Mouse (Mus musculus) heart, embryonic 12.5 days (tissue): ENCODE measurements at regions not wholly inside any gene's neighbourhood (a gene's known extent, or its start where the extent isn't known, plus 50 kb on each side); places are given as distances from the start of the nearest gene placed in this dataset.

Experiments used
- ATAC-seq: fragments of 200-750 bp; cut with Nextera tagmentation; 2 replicates; pipeline ENCODE4 v1.8.0; 2017; ENCODE audit warnings: moderate TSS enrichment, moderate library complexity; ENCODE audit not compliant: insufficient number of reproducible peaks, low FRiP score
- H3K27ac ChIP-seq: fragments of 300-500 bp; sonication (generic); 2 replicates; pipeline ENCODE4 v1.5.1; 2016; ENCODE audit warnings: mild to moderate bottlenecking, moderate library complexity; ENCODE audit not compliant: poor library complexity, severe bottlenecking
- H3K27me3 ChIP-seq: fragments of 300-500 bp; sonication (generic); replicated peaks from 2 replicates; pipeline ENCODE4 v1.6.1; 2016; ENCODE audit warnings: mild to moderate bottlenecking, moderate library complexity
- H3K36me3 ChIP-seq: fragments of 300-500 bp; sonication (generic); 2 replicates; pipeline ENCODE4 v1.6.1; 2016; ENCODE audit warnings: mild to moderate bottlenecking, moderate library complexity
- H3K4me1 ChIP-seq: fragments of 300-500 bp; sonication (generic); replicated peaks from 2 replicates; pipeline ENCODE4 v1.6.1; 2016; ENCODE audit warnings: mild to moderate bottlenecking
- H3K4me2 ChIP-seq: fragments of 300-500 bp; sonication (generic); 2 replicates; pipeline ENCODE4 v1.6.1; 2016; ENCODE audit warnings: mild to moderate bottlenecking, moderate library complexity
- H3K4me3 ChIP-seq: fragments of 300-500 bp; sonication (generic); 2 replicates; pipeline ENCODE4 v1.5.1; 2016; ENCODE audit warnings: mild to moderate bottlenecking
- H3K9ac ChIP-seq: fragments of 300-500 bp; sonication (generic); 2 replicates; pipeline ENCODE4 v1.6.1; 2016; ENCODE audit warnings: mild to moderate bottlenecking, moderate library complexity
- H3K9me3 ChIP-seq: fragments of 300-500 bp; sonication (generic); replicated peaks from 2 replicates; pipeline ENCODE4 v1.6.1; 2016; ENCODE audit warnings: mild to moderate bottlenecking, moderate library complexity
- WGBS: fragments of 180-500 bp; shearing (Covaris S2); methylation state at CpG from one replicate; pipeline ENCODE4 v1.1.7; 2016; 5-methylcytosine and 5-hydroxymethylcytosine counted together

DNA sequence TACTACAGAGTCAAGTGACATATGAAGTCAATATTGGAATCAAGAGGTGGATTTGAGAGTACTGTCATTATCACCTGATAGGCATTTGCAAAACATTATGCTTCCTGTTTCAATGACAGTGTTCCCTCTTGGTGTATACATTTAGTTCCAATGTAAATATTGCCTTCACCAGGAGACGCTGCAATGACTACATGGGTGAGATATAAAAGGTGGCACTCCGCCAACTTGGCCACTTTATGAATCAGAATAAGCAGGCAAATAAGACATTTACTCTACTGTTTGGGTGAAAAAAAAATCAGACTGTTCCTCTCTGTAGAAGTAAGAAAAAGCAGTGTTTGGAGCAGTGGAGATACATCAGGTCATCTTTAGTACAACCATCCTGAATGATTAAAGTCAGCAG, 215.9 kb downstream of the Pros1 start:
- Histone ChIP-seq H3K4me1 (no peaks in the 10 kb centered on the region), H3K27me3 (no peaks in the 10 kb centered on the region), H3K36me3 (no peaks in the 10 kb centered on the region), H3K4me3 (no peak overlapping the region), H3K9ac (no peak overlapping the region), H3K27ac (no peak overlapping the region), H3K9me3 (no peaks in the 10 kb centered on the region), H3K4me2 (no peak overlapping the region)
- ATAC-seq, result no peak
- 64% methylated on average over 2 of the region's 2 CpGs for WGBS

DNA sequence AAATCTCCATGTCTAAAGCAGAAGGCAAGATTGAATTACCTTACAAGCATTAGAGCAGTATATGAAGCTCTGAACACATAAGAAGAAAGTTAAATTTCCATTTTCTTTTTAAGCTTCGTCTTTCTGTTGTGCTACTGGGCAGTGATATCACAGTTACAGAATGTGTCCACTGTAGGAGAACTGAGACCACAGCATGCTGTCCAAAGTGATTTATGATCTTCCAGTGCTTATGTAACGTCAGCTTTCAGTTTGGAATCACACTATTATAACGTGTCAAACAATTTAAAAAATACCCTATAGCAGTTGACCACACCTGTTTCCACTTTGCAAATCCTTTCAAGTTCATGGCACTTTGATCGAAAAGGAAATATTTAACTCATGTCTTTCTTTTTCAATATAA, 221.7 kb downstream of the Pros1 start:
- Histone ChIP-seq H3K27ac (no peak overlapping the region), H3K4me2 (no peak overlapping the region), H3K9me3 (no peaks in the 10 kb centered on the region), H3K4me1 (no peaks in the 10 kb centered on the region), H3K4me3 (no peak overlapping the region), H3K27me3 (no peaks in the 10 kb centered on the region), H3K36me3 (no peaks in the 10 kb centered on the region), H3K9ac (no peak overlapping the region)
- 76% methylated on average over 4 of the region's 4 CpGs for WGBS
- no peak for ATAC-seq

DNA sequence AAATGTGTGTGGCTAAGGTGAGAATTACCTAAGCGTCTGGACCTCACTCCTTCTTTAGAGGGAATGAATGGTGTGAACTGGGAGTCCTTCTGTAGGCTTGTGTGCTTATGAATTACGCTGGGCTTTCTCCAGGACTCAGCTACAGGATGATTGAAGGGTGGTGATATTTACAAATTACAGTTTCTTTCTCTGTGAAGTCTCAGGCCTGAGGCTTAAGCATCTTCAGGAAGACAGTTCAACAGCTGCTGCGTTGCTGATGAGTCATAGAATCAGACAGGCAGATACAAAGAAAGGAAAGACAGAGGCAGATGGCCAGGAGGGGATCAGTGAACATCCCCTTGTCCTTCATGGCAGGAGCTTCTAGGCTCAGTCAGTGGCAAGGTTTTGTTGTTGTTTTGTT, 227.3 kb downstream of the Pros1 start:
- no peak for ATAC-seq
- Histone ChIP-seq H3K4me1 (no peaks in the 10 kb centered on the region), H3K9me3 (no peaks in the 10 kb centered on the region), H3K27me3 (no peaks in the 10 kb centered on the region), H3K36me3 (no peaks in the 10 kb centered on the region), H3K27ac (no peak overlapping the region), H3K9ac (no peak overlapping the region), H3K4me2 (no peak overlapping the region), H3K4me3 (no peak overlapping the region)
- 56% methylated on average over 3 of the region's 3 CpGs for WGBS

DNA sequence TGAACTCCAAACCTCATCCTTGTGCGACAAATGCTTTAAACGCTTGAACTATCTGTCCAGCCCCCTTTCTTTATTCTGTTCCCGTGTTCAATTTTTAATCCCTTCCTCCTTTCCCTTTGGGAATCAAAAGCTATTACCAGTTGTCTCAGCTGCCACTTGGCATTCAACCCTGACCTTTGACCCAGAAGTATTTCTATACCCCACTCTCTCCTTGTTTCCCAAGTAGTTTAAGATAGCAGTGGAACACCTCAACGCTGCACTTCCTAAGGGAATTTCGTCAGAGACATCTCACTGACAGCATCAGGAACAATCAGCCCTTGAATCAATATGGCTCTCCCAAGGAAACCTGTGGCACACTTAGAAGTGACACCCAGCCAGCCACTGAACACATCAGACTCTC, 229.1 kb downstream of the Pros1 start:
- Histone ChIP-seq H3K9ac (no peak overlapping the region), H3K4me2 (no peak overlapping the region), H3K27me3 (no peaks in the 10 kb centered on the region), H3K9me3 (no peaks in the 10 kb centered on the region), H3K27ac (no peak overlapping the region), H3K4me1 (no peaks in the 10 kb centered on the region), H3K36me3 (no peaks in the 10 kb centered on the region), H3K4me3 (no peak overlapping the region)
- ATAC-seq, result no peak
- 72% methylated on average over 5 of the region's 5 CpGs for WGBS

DNA sequence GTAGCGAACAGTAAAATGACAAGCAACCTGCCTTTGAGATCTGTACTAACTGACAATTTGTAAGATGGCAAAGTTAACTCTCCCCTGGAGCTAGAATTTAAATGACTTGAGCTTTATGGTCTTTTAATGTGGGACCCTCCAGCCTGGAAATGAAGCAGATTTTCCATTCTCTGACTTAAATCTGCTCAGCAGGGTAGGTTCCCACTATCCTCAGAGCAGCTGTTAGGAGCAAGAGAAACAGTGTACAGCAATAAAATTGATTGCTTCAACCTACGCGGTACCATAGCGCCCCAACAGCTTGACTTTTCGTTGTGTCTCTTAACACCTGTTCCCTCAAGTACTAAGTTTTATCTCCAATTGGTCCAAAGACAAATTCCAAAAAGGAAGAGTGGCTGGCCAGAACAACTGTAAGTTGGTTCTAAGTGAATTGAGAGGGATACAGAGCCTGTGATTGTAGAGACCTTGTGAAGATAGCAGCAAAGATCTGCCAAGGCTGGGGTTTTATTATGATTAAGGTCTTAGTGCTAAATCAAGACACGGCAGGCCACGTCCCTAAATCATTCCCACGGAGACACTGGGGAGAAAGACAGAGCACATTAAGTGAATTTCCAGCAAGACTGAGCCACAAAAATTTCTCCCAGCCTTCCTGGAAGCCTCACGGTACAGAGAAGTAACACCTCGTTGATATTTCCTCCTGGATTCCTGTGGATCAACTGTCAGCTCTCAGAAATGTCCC, 230.1 kb downstream of the Pros1 start:
- WGBS, result 71% methylated on average over 10 of the region's 10 CpGs
- H3K4me2 ChIP-seq, result no peak overlapping the region
- no peaks in the 10 kb centered on the region for H3K36me3 ChIP-seq
- no peak overlapping the region for H3K9ac ChIP-seq
- no peaks in the 10 kb centered on the region for H3K27me3 ChIP-seq
- no peak overlapping the region for H3K27ac ChIP-seq
- no peak for ATAC-seq
- no peaks in the 10 kb centered on the region for H3K4me1 ChIP-seq
- H3K4me3 ChIP-seq, result no peak overlapping the region
- no peaks in the 10 kb centered on the region for H3K9me3 ChIP-seq

- no peaks in the 10 kb centered on the region for H3K27me3 ChIP-seq
Observed at GRCm38 (mm10) chr16:63086086-63086796, 232.1 kb downstream of the Pros1 start.

GRCm38 (mm10) chr16:63091471-63092300, 237.6 kb downstream of the Pros1 start:
- Histone ChIP-seq H3K9me3 (no peaks in the 10 kb centered on the region), H3K9ac (no peak overlapping the region), H3K27me3 (no peaks in the 10 kb centered on the region), H3K4me2 (no peak overlapping the region), H3K36me3 (no peaks in the 10 kb centered on the region), H3K4me3 (no peak overlapping the region), H3K27ac (no peak overlapping the region), H3K4me1 (0 out of 2 replicates have a peak, but pooled peaks cover 2% of the 10 kb centered on the region)
- 73% methylated on average over 11 of the region's 11 CpGs for WGBS
- ATAC-seq, result no peak

More at GRCm38 (mm10) chr16:63086086-63086796, 232.1 kb downstream of the Pros1 start:
- Histone ChIP-seq H3K9ac (no peak overlapping the region), H3K9me3 (no peaks in the 10 kb centered on the region), H3K27ac (no peak overlapping the region), H3K4me3 (no peak overlapping the region), H3K4me1 (no peaks in the 10 kb centered on the region), H3K36me3 (no peaks in the 10 kb centered on the region), H3K4me2 (no peak overlapping the region)
- WGBS, result 66% methylated on average over 9 of the region's 9 CpGs
- no peak for ATAC-seq

DNA sequence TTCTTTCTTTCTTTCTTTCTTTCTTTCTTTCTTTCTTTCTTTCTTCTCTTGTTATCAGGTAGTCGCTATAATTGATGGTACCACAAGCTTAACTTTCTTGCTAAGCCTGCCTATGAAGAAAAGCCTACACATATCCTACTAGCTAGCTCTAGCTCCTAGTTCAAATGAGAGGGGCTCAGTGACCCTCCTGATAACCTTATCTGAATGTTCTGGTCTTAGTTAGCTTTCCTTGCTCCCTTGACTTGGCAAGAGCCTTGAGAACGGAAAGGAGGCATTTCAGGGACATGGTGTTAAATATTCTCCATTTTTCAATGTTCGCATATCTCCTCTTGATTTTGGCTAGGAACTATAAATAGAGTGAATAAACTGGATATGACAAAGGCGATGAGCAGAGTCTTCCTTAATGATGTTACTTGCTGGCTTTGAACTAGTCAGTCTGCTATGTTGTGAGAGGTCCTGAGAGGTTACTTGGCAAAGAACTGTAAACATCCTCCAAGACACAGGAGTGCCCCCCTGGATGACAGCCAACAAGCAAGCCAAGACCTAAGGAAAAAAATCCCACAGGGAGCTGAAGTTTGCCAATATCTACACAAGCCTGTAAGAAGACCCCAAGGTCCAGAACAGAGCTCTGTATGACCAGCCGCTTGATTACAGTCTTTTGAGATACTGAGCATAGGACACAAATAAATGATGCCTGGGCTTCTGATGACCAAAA, 240.2 kb downstream of the Pros1 start:
- H3K27me3 ChIP-seq, result no peaks in the 10 kb centered on the region
- H3K9ac ChIP-seq, result no peak overlapping the region
- no peak overlapping the region for H3K27ac ChIP-seq
- WGBS, result 63% methylated on average over 5 of the region's 5 CpGs
- H3K4me3 ChIP-seq, result no peak overlapping the region
- H3K9me3 ChIP-seq, result no peaks in the 10 kb centered on the region
- no peak overlapping the region for H3K4me2 ChIP-seq
- H3K36me3 ChIP-seq, result no peaks in the 10 kb centered on the region
- 0 out of 2 replicates have a peak, but pooled peaks have one; percentile 42 for ATAC-seq
- 0 out of 2 replicates have a peak, but pooled peaks cover 2% of the 10 kb centered on the region for H3K4me1 ChIP-seq

GRCm38 (mm10) chr16:63102362-63102761, 248.3 kb downstream of the Pros1 start:
- H3K4me2 ChIP-seq, result no peak overlapping the region
- H3K4me1 ChIP-seq, result 0 out of 2 replicates have a peak, but pooled peaks cover 3% of the 10 kb centered on the region
- ATAC-seq, result no peak
- 61% methylated on average over 3 of the region's 3 CpGs for WGBS
- H3K27ac ChIP-seq, result no peak overlapping the region
- no peak overlapping the region for H3K9ac ChIP-seq
- no peaks in the 10 kb centered on the region for H3K36me3 ChIP-seq
- no peaks in the 10 kb centered on the region for H3K27me3 ChIP-seq
- no peaks in the 10 kb centered on the region for H3K9me3 ChIP-seq
- H3K4me3 ChIP-seq, result no peak overlapping the region

GRCm38 (mm10) chr16:63102930-63103329, 248.8 kb downstream of the Pros1 start:
- Histone ChIP-seq H3K9me3 (no peaks in the 10 kb centered on the region), H3K36me3 (no peaks in the 10 kb centered on the region), H3K4me1 (0 out of 2 replicates have a peak, but pooled peaks cover 3% of the 10 kb centered on the region), H3K4me2 (no peak overlapping the region), H3K9ac (no peak overlapping the region), H3K27me3 (no peaks in the 10 kb centered on the region), H3K4me3 (no peak overlapping the region), H3K27ac (no peak overlapping the region)
- no peak for ATAC-seq
- WGBS, result 81% methylated on average over 1 of the region's 1 CpGs
